Mouse (Mus musculus): Measurements from ENCODE around the gene Fcer1g. TPM values are rescaled to one million over a fixed set of nuclear protein-coding genes. Genes with fewer than 3 reads are reported as not detected.

Gene Fcer1g
- polyA plus RNA-seq, 2 experiments: 49.7 to 91.4 TPM

- Histone ChIP-seq H3K36me3 (ENCODE audit: control insufficient read depth, insufficient read depth, low read length) (no peaks in the 10 kb centered on the region), H3K4me1 (ENCODE audit: control insufficient read depth, insufficient read depth, low read length) (peaks cover 28% of the 10 kb centered on the region), H3K27ac (replicated peaks; ENCODE audit: low read depth, low read length) (no peak overlapping the region), H3K4me3 (replicated peaks; ENCODE audit: low read length) (no peak overlapping the region), H3K27me3 (ENCODE audit: control insufficient read depth, insufficient read depth, low read length) (peaks cover 53% of the 10 kb centered on the region), H3K9me3 (ENCODE audit: control insufficient read depth, low read length) (no peaks in the 10 kb centered on the region), H3K9ac (ENCODE audit: low read depth, low read length, severe bottlenecking) (no peak overlapping the region), H3K4me2 (replicated peaks; ENCODE audit: low read depth, low read length, severe bottlenecking) (no peak overlapping the region)
- no peak for DNase-seq (ENCODE audit: low spot score)
- 17% methylated on average over 11 of the region's 11 CpGs for WGBS
- ATAC-seq (ENCODE audit: low FRiP score, low read depth): no peak
- TF ChIP-seq POLR2A (IDR thresholded peaks at IDR 0.05; ENCODE audit: borderline replicate concordance, extremely low read depth, insufficient read depth, insufficient read length): no peak
Observed at GRCm38 (mm10) chr1:171193911-171194830, 40.0 kb downstream of the Fcer1g start.

- 3% methylated on average over 18 of the region's 18 CpGs for WGBS
- H3K36me3 ChIP-seq (ENCODE audit: control insufficient read depth, insufficient read depth, low read length): no peaks in the 10 kb centered on the region
- peak overlapping the region; percentile 14; the same call in 1 of the 2 replicates for H3K4me3 ChIP-seq (replicated peaks; ENCODE audit: low read length)
- peak overlapping the region; percentile 26 for H3K4me2 ChIP-seq (replicated peaks; ENCODE audit: low read depth, low read length, severe bottlenecking)
- ATAC-seq (ENCODE audit: low FRiP score, low read depth) (no peak), DNase-seq (ENCODE audit: low spot score) (no peak)
- H3K4me1 ChIP-seq (ENCODE audit: control insufficient read depth, insufficient read depth, low read length): peaks cover 35% of the 10 kb centered on the region
- no peak overlapping the region for H3K27ac ChIP-seq (replicated peaks; ENCODE audit: low read depth, low read length)
- no peak for TF ChIP-seq POLR2A (IDR thresholded peaks at IDR 0.05; ENCODE audit: borderline replicate concordance, extremely low read depth, insufficient read depth, insufficient read length)
- H3K27me3 ChIP-seq (ENCODE audit: control insufficient read depth, insufficient read depth, low read length): peaks cover 53% of the 10 kb centered on the region
- no peak overlapping the region for H3K9ac ChIP-seq (ENCODE audit: low read depth, low read length, severe bottlenecking)
- H3K9me3 ChIP-seq (ENCODE audit: control insufficient read depth, low read length): no peaks in the 10 kb centered on the region
Observed at GRCm38 (mm10) chr1:171193093-171193840, 40.9 kb downstream of the Fcer1g start.

GRCm38 (mm10) chr1:171192283-171192682 is 41.9 kb downstream of the Fcer1g start:
- no peak for DNase-seq (ENCODE audit: low spot score)
- Histone ChIP-seq H3K4me3 (replicated peaks; ENCODE audit: low read length) (no peak overlapping the region), H3K27me3 (ENCODE audit: control insufficient read depth, insufficient read depth, low read length) (peaks cover 53% of the 10 kb centered on the region), H3K4me1 (ENCODE audit: control insufficient read depth, insufficient read depth, low read length) (peaks cover 35% of the 10 kb centered on the region), H3K4me2 (replicated peaks; ENCODE audit: low read depth, low read length, severe bottlenecking) (no peak overlapping the region), H3K27ac (replicated peaks; ENCODE audit: low read depth, low read length) (no peak overlapping the region), H3K9ac (ENCODE audit: low read depth, low read length, severe bottlenecking) (no peak overlapping the region), H3K9me3 (ENCODE audit: control insufficient read depth, low read length) (no peaks in the 10 kb centered on the region), H3K36me3 (ENCODE audit: control insufficient read depth, insufficient read depth, low read length) (no peaks in the 10 kb centered on the region)
- 47% methylated on average over 10 of the region's 10 CpGs for WGBS
- no peak for ATAC-seq (ENCODE audit: low FRiP score, low read depth)
- TF ChIP-seq POLR2A (IDR thresholded peaks at IDR 0.05; ENCODE audit: borderline replicate concordance, extremely low read depth, insufficient read depth, insufficient read length): no peak

- 93% methylated on average over 9 of the region's 9 CpGs for WGBS
- no peak for TF ChIP-seq POLR2A (IDR thresholded peaks at IDR 0.05; ENCODE audit: borderline replicate concordance, extremely low read depth, insufficient read depth, insufficient read length)
- H3K27me3 ChIP-seq (ENCODE audit: control insufficient read depth, insufficient read depth, low read length): peaks cover 41% of the 10 kb centered on the region
- no peaks in the 10 kb centered on the region for H3K9me3 ChIP-seq (ENCODE audit: control insufficient read depth, low read length)
- H3K4me3 ChIP-seq (replicated peaks; ENCODE audit: low read length): no peak overlapping the region
- no peak overlapping the region for H3K4me2 ChIP-seq (replicated peaks; ENCODE audit: low read depth, low read length, severe bottlenecking)
- peaks cover 35% of the 10 kb centered on the region for H3K4me1 ChIP-seq (ENCODE audit: control insufficient read depth, insufficient read depth, low read length)
- H3K36me3 ChIP-seq (ENCODE audit: control insufficient read depth, insufficient read depth, low read length): no peaks in the 10 kb centered on the region
- ATAC-seq (ENCODE audit: low FRiP score, low read depth): no peak
- no peak overlapping the region for H3K27ac ChIP-seq (replicated peaks; ENCODE audit: low read depth, low read length)
- H3K9ac ChIP-seq (ENCODE audit: low read depth, low read length, severe bottlenecking): no peak overlapping the region
- DNase-seq (ENCODE audit: low spot score): no peak
Observed at GRCm38 (mm10) chr1:171190832-171191231, 43.3 kb downstream of the Fcer1g start.

- H3K9ac ChIP-seq (ENCODE audit: low read depth, low read length, severe bottlenecking): no peak overlapping the region
- TF ChIP-seq POLR2A (IDR thresholded peaks at IDR 0.05; ENCODE audit: borderline replicate concordance, extremely low read depth, insufficient read depth, insufficient read length): no peak
- no peak overlapping the region for H3K4me3 ChIP-seq (replicated peaks; ENCODE audit: low read length)
- H3K4me1 ChIP-seq (ENCODE audit: control insufficient read depth, insufficient read depth, low read length): peaks cover 30% of the 10 kb centered on the region
- DNase-seq (ENCODE audit: low spot score) (no peak), ATAC-seq (ENCODE audit: low FRiP score, low read depth) (peak; percentile 45; the same call in 1 of the 2 replicates)
- no peaks in the 10 kb centered on the region for H3K36me3 ChIP-seq (ENCODE audit: control insufficient read depth, insufficient read depth, low read length)
- H3K27ac ChIP-seq (replicated peaks; ENCODE audit: low read depth, low read length): no peak overlapping the region
- 40% methylated on average over 14 of the region's 14 CpGs for WGBS
- no peak overlapping the region; the same call in 1 of the 2 replicates for H3K4me2 ChIP-seq (replicated peaks; ENCODE audit: low read depth, low read length, severe bottlenecking)
- no peaks in the 10 kb centered on the region for H3K9me3 ChIP-seq (ENCODE audit: control insufficient read depth, low read length)
- peaks cover 28% of the 10 kb centered on the region for H3K27me3 ChIP-seq (ENCODE audit: control insufficient read depth, insufficient read depth, low read length)
Observed at GRCm38 (mm10) chr1:171189476-171190114, 44.6 kb downstream of the Fcer1g start.
